Mouse (Mus musculus) forebrain, postnatal 0 days (tissue): ENCODE data around the gene Olfr523. TPM values are rescaled to one million over a fixed set of nuclear protein-coding genes. Genes with fewer than 3 reads are reported as not detected.

Experiments
- ATAC-seq: fragments of 200-750 bp; cut with Nextera tagmentation; 2 replicates; pipeline ENCODE4 v1.8.0; 2017; ENCODE audit warnings: mild to moderate bottlenecking, moderate library complexity
- DNase-seq: peaks from one replicate; pipeline ENCODE4 v3.0.0-alpha.2; 2015
- H3K27ac ChIP-seq: fragments of 300-500 bp; sonication (generic); 2 replicates; pipeline ENCODE4 v1.5.1; 2014; ENCODE audit warnings: low read depth, mild to moderate bottlenecking, antibody characterized with exemption, low read length, moderate library complexity, mixed read lengths
- H3K27me3 ChIP-seq: fragments of 300-500 bp; sonication (generic); 2 replicates; pipeline ENCODE4 v1.6.1; 2014; ENCODE audit warnings: mild to moderate bottlenecking, low read length, mixed read lengths; ENCODE audit not compliant: insufficient read depth
- H3K36me3 ChIP-seq: fragments of 300-500 bp; sonication (generic); 2 replicates; pipeline ENCODE4 v1.6.1; 2014; ENCODE audit warnings: mild to moderate bottlenecking, moderate library complexity; ENCODE audit not compliant: insufficient read depth
- H3K4me1 ChIP-seq: fragments of 300-500 bp; sonication (generic); 2 replicates; pipeline ENCODE4 v1.6.1; 2014; ENCODE audit warnings: antibody characterized with exemption; ENCODE audit not compliant: insufficient read depth
- H3K4me2 ChIP-seq: fragments of 300-500 bp; sonication (generic); 2 replicates; pipeline ENCODE4 v1.6.1; 2014; ENCODE audit warnings: low read depth, mild to moderate bottlenecking, moderate library complexity
- H3K4me3 ChIP-seq: fragments of 300-500 bp; sonication (generic); 2 replicates; pipeline ENCODE4 v1.5.1; 2014; ENCODE audit warnings: low read depth, low read length, mixed read lengths
- H3K9ac ChIP-seq: fragments of 300-500 bp; sonication (generic); 2 replicates; pipeline ENCODE4 v1.6.1; 2014; ENCODE audit warnings: mild to moderate bottlenecking
- H3K9me3 ChIP-seq: fragments of 300-500 bp; sonication (generic); 2 replicates; pipeline ENCODE4 v1.6.1; 2016; ENCODE audit warnings: low read length
- CTCF ChIP-seq: sonication (generic); IDR thresholded peaks from 2 replicates; pipeline ENCODE4 v1.5.1; 2016; ENCODE audit warnings: antibody characterized with exemption, control low read depth, low read depth
- WGBS: fragments of 180-500 bp; shearing (Covaris S2); extraction: QIAGEN DNeasy Blood & Tissue Kit; methylation state at CpG from one replicate; pipeline ENCODE4 v1.1.7; 2014; 5-methylcytosine and 5-hydroxymethylcytosine counted together
- polyA plus RNA-seq: library from polyadenylated mRNA; unstranded; fragments of >200 nt; fragmentation: Nextera tagmentation; extraction: Ambion mirVana; gene quantifications from 2 replicates; pipeline ENCODE4 v1.2.1, GENCODE M21; 2015
- total RNA-seq: library from RNA; depleted of rRNA; stranded (reverse); fragments of >200 nt; gene quantifications from 2 replicates; pipeline ENCODE4 v1.2.3, GENCODE M21; 2014

Olfr523 gene
- total and polyA plus RNA-seq, 2 experiments from 2014 or later: not detected

DNA sequence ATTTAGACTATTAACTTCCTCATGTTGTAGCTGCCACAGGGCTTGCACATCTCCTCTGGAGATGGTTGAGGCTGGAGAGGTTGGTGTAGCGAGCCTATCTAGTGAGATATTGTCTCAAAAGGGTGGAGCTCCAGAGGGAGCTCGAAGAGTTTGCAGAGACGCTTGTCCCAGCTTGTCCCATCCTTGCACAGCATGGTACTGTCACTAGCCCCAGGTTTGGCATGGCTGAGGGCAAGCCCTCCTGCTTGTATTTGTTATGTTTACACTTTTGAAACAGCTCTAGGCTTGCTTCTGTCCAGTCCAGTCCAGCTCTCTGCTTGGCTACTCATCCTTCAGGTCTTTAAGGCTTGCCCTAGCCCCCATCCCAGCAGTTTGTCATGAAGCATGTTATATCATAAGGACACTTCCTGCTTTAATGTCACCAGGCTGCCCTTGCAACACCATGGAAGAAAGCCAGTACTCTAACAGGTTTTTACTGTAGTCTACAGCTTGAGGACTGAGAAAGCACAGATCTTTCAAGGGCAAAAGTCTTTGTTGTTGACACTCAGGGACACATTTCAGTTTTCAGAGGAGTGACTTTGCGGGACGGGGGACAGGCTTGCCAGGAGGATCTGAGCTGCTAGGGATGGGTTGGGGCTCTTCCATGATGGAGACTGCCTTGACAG lies 37.8 kb upstream of the Olfr523 start:
- 88% methylated on average over 5 of the region's 5 CpGs for WGBS
- ATAC-seq: no peak
- Histone ChIP-seq H3K9me3 (no peaks in the 10 kb centered on the region), H3K9ac (no peak overlapping the region), H3K36me3 (no peaks in the 10 kb centered on the region), H3K4me3 (no peak overlapping the region), H3K27ac (no peak overlapping the region), H3K27me3 (no peaks in the 10 kb centered on the region), H3K4me2 (no peak overlapping the region), H3K4me1 (peaks cover 4% of the 10 kb centered on the region; the same call in 1 of the 2 replicates)
- DNase-seq: no peak
- no peak for TF ChIP-seq CTCF

DNA sequence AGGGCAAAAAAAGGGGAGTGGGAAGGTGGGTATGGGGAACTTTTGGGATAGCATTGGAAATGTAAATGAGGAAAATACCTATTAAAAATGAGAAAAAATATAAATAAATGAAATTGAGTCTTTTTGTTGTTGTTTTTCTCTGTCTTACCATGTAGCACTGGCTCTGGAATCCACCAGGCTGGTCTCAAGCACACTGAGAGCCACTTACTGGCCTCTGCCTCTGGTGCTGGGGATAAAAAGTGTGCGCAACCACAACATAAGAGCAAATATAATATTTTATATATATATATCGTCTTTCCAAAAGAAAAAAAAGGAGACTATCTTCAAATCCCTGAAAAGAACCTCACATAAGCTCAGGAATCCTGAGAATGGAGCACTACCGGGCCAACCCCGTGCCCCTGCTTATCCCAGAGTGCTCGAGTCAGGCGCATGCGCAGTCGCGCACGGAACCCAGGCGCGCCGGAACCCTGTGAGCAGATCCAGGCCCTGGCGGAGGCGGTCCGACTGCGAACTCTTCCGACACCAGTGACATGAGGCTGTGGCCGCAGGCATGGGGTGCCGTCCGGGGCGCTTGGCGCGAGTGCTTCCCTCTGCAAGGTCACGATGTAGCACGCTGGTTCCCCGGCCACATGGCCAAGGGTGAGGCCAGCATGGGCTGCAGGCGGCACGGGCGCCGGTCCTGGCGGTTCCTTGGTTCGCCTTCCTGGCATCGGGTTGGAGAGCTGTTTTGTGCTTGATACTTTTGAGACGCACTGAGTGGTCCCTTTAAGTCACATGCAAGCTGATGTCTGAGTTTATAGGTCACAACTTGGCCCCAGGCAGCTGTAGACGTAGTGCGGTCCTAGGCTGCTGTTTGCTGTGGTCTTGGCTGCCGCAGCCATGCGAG lies 35.6 kb upstream of the Olfr523 start, which contains the start of gene Mtg1:
Gene Mtg1 (plus strand): TSS at position 430 of the 886 bp plus-strand sequence.
- peak; percentile 98 for DNase-seq
- TF ChIP-seq CTCF: no peak
- Histone ChIP-seq H3K9me3 (no peaks in the 10 kb centered on the region), H3K4me1 (peaks cover 4% of the 10 kb centered on the region; the same call in 1 of the 2 replicates), H3K27ac (peak within 1 kb of the TSS; percentile 89), H3K9ac (peak within 1 kb of the TSS; percentile 81), H3K4me3 (peak within 1 kb of the TSS; percentile 70), H3K36me3 (no peaks in the 10 kb centered on the region), H3K27me3 (no peaks in the 10 kb centered on the region), H3K4me2 (peak within 1 kb of the TSS; percentile 79)
- ATAC-seq: peak; percentile 99
- 2% methylated on average over 39 of the region's 39 CpGs for WGBS

GRCm38 (mm10) chr7:140138021-140138310 lies 35.1 kb upstream of the Olfr523 start:
- H3K9ac ChIP-seq: peak overlapping the region; percentile 81
- no peak for TF ChIP-seq CTCF
- DNase-seq (no peak), ATAC-seq (no peak)
- peak overlapping the region; percentile 79 for H3K4me2 ChIP-seq
- no peaks in the 10 kb centered on the region for H3K36me3 ChIP-seq
- peak overlapping the region; percentile 89 for H3K27ac ChIP-seq
- peaks cover 4% of the 10 kb centered on the region; the same call in 1 of the 2 replicates for H3K4me1 ChIP-seq
- H3K27me3 ChIP-seq: no peaks in the 10 kb centered on the region
- no peaks in the 10 kb centered on the region for H3K9me3 ChIP-seq
- peak overlapping the region; percentile 70 for H3K4me3 ChIP-seq
- WGBS: 3% methylated on average over 8 of the region's 8 CpGs

GRCm38 (mm10) chr7:140141350-140141749 lies 31.7 kb upstream of the Olfr523 start:
- WGBS: 6% methylated on average over 14 of the region's 14 CpGs
- DNase-seq: peak; percentile 50

GRCm38 (mm10) chr7:140144550-140144949 lies 28.5 kb upstream of the Olfr523 start:
- WGBS: 87% methylated on average over 4 of the region's 4 CpGs
- Histone ChIP-seq H3K36me3 (peaks cover 6% of the 10 kb centered on the region; the same call in 1 of the 2 replicates), H3K9me3 (no peaks in the 10 kb centered on the region), H3K9ac (no peak overlapping the region), H3K4me2 (no peak overlapping the region), H3K27me3 (no peaks in the 10 kb centered on the region), H3K4me3 (no peak overlapping the region), H3K4me1 (no peaks in the 10 kb centered on the region), H3K27ac (no peak overlapping the region)
- DNase-seq: no peak
- no peak for ATAC-seq
- no peak for TF ChIP-seq CTCF

More at GRCm38 (mm10) chr7:140141350-140141749, 31.7 kb upstream of the Olfr523 start:
- peak; percentile 67 for TF ChIP-seq CTCF
- Histone ChIP-seq H3K4me3 (no peak overlapping the region), H3K9me3 (no peaks in the 10 kb centered on the region), H3K36me3 (no peaks in the 10 kb centered on the region), H3K4me1 (peaks cover 4% of the 10 kb centered on the region; the same call in 1 of the 2 replicates), H3K9ac (no peak overlapping the region), H3K27me3 (no peaks in the 10 kb centered on the region), H3K4me2 (no peak overlapping the region), H3K27ac (no peak overlapping the region)
- ATAC-seq: no peak

- no peak for TF ChIP-seq CTCF
- WGBS: 6% methylated on average over 28 of the region's 28 CpGs
- Histone ChIP-seq H3K4me1 (peaks cover 13% of the 10 kb centered on the region), H3K36me3 (peaks cover 4% of the 10 kb centered on the region; the same call in 1 of the 2 replicates), H3K27ac (peak overlapping the region; percentile 83), H3K9me3 (no peaks in the 10 kb centered on the region), H3K4me2 (peak overlapping the region; percentile 73), H3K27me3 (no peaks in the 10 kb centered on the region), H3K4me3 (peak overlapping the region; percentile 54), H3K9ac (peak overlapping the region; percentile 83)
- ATAC-seq (peak; percentile 19), DNase-seq (no peak)
These were observed 19.6 kb upstream of the Olfr523 start for GRCm38 (mm10) chr7:140153383-140153782.

DNA sequence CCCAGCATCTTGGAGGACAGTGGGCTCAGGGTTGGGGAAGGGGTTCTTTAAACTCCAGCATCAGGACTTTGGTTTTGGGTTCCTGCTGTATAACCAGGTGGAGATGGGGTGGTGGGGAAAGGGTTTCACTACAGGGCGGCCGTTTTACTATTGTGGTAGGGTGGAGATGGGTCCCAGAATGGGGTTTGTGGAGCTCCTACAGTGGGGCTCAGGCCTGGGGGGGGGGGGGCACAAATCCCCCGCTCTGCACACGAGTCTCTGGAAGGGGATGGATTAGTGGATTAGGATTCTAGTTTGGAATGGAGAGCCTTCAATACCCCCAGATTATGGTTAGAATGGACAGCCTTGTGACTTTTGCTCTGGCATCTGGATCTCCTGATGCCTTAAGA lies 19.2 kb upstream of the Olfr523 start:
- peak overlapping the region; percentile 83 for H3K27ac ChIP-seq

More for the DNA sequence above, 19.2 kb upstream of the Olfr523 start:
- Histone ChIP-seq H3K9ac (peak overlapping the region; percentile 83), H3K27me3 (no peaks in the 10 kb centered on the region), H3K4me1 (peaks cover 13% of the 10 kb centered on the region), H3K4me2 (peak overlapping the region; percentile 73), H3K9me3 (no peaks in the 10 kb centered on the region), H3K36me3 (peaks cover 4% of the 10 kb centered on the region; the same call in 1 of the 2 replicates), H3K4me3 (peak overlapping the region; percentile 54)
- no peak for TF ChIP-seq CTCF
- WGBS: 17% methylated on average over 4 of the region's 4 CpGs
- peak; percentile 53 for ATAC-seq
- DNase-seq: peak; percentile 48
